Mouse (Mus musculus) kidney, adult 9 months (tissue): ENCODE measurements around the gene Faf1.
"Not testable (repeated sequence)": the region's sequence is repeated elsewhere in the genome, so short reads cannot be mapped to it uniquely, and the experiment has no call there.

Experiments used
- DNase-seq: peaks from one replicate; pipeline ENCODE4 v3.0.0; 2022

Gene Faf1

GRCm38 (mm10) chr4:109665982-109666460 lies 10.4 kb upstream of the Faf1 start:
- DNase-seq = peak; percentile 59

GRCm38 (mm10) chr4:109666461-109667269 lies 9.7 kb upstream of the Faf1 start, which contains the start of gene Cdkn2c:
Gene Cdkn2c, minus strand, starts transcription at chr4:109667189.
- peak; percentile 92 for DNase-seq

GRCm38 (mm10) chr4:109667518-109667917 lies 8.9 kb upstream of the Faf1 start:
- no peak for DNase-seq

- peak; percentile 30 for DNase-seq
These were observed 6.2 kb upstream of the Faf1 start for GRCm38 (mm10) chr4:109670213-109670612.

- DNase-seq = no peak
These were observed 4.4 kb upstream of the Faf1 start for GRCm38 (mm10) chr4:109671941-109672340.

- DNase-seq = no peak
These were observed 2.3 kb upstream of the Faf1 start for GRCm38 (mm10) chr4:109674097-109674496.

- DNase-seq = no peak
These were observed 833 bp downstream of the Faf1 start for GRCm38 (mm10) chr4:109677221-109677620.

- no peak for DNase-seq
These were observed 7.2 kb downstream of the Faf1 start for GRCm38 (mm10) chr4:109683561-109683960.

GRCm38 (mm10) chr4:109692674-109693073 lies 16.3 kb downstream of the Faf1 start:
- DNase-seq = no peak

GRCm38 (mm10) chr4:109700727-109701126 lies 24.3 kb downstream of the Faf1 start:
- DNase-seq = not testable (repeated sequence)

GRCm38 (mm10) chr4:109703568-109703967 lies 27.2 kb downstream of the Faf1 start:
- DNase-seq = peak; percentile 69

- DNase-seq = no peak
These were observed 29.0 kb downstream of the Faf1 start for GRCm38 (mm10) chr4:109705349-109705748.

- no peak for DNase-seq
These were observed 42.9 kb downstream of the Faf1 start for GRCm38 (mm10) chr4:109719281-109719680.

GRCm38 (mm10) chr4:109729281-109729680 lies 52.9 kb downstream of the Faf1 start:
- peak; percentile 65 for DNase-seq

- no peak for DNase-seq
These were observed 59.4 kb downstream of the Faf1 start for GRCm38 (mm10) chr4:109735754-109736153.

GRCm38 (mm10) chr4:109743984-109744383 lies 67.6 kb downstream of the Faf1 start:
- no peak for DNase-seq

- peak; percentile 62 for DNase-seq
These were observed 82.6 kb downstream of the Faf1 start for GRCm38 (mm10) chr4:109759031-109759430.

- DNase-seq = no peak
These were observed 83.5 kb downstream of the Faf1 start for GRCm38 (mm10) chr4:109759901-109760300.

GRCm38 (mm10) chr4:109760501-109760900 lies 84.1 kb downstream of the Faf1 start:
- DNase-seq = no peak

- DNase-seq = no peak
These were observed 86.5 kb downstream of the Faf1 start for GRCm38 (mm10) chr4:109762768-109763501.

- peak; percentile 44 for DNase-seq
These were observed 92.7 kb downstream of the Faf1 start for GRCm38 (mm10) chr4:109769071-109769470.

GRCm38 (mm10) chr4:109782577-109783114 lies 106.3 kb downstream of the Faf1 start:
- no peak for DNase-seq

GRCm38 (mm10) chr4:109789347-109790001 lies 113.1 kb downstream of the Faf1 start:
- DNase-seq = no peak
